Mouse (Mus musculus) kidney, adult 11 months (tissue): ENCODE data around the gene Cfap97d2.

Experiments used
- DNase-seq: peaks from one replicate; pipeline ENCODE4 v3.0.0; 2022

The Cfap97d2 gene

DNA sequence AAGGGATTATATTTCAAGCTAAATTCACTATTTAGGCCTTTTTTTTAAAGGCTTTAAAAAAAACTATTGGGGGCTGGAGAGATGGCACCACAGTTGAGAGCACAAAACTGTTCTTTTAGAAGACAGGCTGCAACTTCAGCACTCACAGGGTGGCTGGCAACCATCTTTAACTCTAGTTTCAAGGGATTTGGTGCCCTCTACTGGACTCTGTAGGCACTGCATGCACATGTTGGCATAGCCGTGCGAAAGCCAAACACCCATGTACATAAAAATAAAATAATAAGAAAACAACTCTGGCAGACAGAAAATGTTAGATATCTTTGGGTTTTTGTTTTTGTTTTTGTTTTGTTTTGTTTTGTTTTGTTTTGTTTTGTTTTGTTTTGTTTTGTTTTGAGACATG is 48.0 kb downstream of the Cfap97d2 start:
- peak; percentile 58 for DNase-seq

DNA sequence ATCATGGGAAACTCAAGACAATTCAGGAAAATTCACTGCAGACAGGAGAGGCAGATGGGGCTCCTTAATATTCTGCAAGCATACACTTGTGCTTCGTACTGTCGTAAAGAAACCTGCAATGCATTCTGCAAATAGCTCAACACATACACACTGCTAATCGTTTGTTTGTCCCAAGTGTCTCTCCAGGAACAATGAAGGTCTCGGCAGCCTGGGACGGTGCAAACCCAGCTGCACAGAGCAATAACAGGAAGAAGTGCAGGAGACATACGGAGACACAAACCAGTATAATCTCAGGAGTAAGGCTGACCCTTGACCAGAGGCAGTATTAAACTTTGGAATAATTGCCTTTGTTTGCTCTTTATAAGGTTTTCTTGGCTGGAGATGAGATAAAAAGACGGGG is 50.8 kb downstream of the Cfap97d2 start:
- no peak for DNase-seq

DNA sequence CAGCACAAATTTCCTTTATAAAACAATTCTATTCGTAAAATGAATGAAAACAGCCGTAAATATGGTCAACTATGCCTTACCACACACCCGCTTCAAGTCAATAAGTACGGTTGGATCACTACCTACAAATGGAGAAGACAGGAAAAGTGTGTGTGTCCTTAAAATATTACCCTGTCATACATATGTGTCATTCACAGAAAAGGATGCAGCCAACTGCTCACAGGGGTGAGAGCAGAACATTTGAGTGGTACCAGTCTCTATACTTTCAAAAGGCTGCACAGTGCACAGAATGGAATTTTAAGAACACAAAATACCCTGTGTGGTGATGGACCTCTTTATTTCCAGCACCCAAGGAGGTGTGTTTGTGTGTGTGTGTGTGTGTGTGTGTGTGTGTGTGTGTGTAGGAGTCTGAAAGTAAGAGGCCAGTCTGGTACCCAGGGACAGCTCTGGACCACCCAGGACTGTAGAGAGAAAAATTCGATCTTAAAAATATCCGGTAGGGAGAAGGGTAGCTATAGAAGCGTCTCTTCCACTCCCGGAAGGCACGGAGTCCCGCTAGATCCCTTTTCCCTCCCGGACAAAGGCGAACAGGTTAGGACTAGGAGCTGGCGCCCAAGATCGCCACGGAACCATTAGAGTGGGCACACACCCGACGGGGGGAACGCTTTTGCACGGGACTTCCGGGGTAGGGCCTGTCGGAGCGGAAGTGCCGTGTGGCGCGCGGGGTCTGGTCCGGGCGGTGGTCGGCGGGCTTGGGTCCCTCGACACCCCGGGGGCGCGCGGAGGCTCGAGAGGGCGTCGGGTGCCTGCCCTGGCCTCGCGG is 51.5 kb downstream of the Cfap97d2 start, which contains the start of gene Cdc16:
Gene Cdc16 (plus strand): TSS at position 695 of the 823 bp plus-strand sequence.
- DNase-seq, result peak; percentile 83

DNA sequence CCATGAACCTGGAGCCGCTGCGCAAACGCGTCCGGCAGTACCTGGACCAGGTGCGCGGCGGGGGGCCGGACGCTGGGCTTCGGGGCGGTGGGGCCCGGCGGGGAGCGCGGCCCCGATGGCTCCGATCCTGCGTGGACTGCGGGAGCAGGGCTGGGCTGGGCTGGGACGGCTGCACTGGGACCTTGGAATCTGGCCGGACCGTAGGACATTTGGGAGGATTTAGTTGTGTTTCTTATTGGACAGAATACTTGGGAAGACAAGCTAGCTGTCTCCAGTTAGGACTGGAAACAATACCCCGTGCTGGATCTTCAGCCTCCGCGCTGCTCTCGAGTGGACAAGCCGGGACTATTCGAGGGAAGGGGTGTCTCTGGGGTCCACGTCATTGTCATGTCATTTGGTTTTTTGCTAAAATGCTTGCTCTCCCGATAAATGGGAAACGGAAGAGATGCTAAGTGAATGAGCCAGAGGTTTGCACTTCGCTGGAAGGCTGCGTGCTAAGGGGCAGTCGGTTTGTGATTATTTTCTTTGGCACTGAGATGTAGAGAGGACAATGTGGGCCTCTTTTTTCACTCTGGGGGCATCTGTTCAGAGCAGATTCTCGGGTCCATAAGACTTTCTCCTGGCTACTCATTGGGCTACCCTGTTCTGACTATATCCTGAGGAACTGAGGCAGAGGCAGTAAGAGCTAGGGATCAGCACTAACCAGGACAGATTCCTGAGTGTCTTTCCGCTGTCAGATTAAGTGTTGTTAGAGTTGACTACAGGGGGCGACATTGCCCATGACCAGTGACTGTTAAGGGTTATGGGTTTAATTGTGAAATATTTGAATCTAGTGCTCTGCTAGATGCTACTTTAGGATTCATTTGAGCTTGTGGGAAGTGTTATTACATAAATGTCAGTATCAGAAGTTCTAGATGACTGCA is 52.4 kb downstream of the Cfap97d2 start:
- DNase-seq, result peak; percentile 11

DNA sequence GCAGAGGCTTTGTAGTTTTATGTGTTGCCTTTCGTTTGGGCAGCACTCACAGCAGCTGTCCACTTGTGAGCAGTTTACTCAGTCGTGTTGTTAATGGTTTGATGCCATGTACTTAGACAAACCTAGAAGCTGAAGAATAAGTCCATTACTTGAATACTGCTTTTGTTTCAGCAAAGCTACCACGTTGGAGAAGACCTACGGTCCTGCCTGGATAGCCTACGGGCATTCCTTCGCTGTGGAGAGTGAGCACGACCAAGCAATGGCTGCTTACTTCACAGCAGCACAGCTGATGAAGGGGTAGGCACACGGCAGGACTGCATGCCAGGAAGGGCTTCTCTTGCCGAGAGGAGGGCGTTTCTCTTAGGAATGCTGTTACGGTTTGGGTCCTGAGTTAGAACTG is 63.5 kb downstream of the Cfap97d2 start:
- no peak for DNase-seq

DNA sequence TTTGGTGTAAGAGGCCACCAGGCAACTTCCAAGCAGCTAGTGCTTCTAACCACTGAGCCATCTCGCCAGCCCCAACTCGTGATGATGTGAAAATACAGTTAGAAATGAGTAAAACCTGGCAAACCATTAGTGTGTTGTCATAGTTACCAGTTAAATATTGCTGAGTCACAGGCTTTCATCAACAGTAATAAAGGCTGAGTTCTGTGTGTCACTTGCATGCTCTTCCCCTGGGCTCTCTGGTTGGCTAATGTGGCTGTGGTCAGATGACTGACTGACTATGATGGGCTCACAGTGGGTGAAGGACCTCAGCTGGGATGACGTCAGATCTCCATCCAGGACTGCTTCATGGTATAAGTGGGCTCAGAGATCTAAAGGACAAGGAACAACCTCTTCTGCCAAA is 74.8 kb downstream of the Cfap97d2 start:
- DNase-seq, result no peak

DNA sequence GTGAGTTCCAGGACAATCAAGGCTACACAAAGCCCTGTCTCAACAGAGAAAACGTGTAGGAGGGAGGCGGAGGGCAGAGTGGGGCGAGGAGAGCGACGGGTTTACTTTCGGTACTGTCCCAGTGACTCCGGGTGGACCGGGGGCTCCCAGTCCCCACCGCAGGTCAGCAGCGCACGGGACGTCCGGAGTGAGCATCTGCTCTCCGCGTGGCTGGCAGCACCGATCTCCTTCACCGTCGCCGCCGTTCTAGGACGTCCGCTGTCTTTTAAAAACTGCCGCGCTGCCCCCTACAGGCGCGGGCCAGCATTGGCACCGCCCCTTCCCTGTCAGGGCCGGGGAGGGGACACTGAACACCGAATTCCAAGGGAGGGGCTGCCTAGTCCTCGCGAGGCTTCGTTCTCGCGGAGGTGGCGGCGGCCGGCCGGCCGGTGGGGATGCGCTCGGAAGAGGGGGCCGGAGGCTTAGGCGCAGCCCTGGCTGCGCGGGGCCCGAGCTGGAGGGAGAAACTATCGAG is 79.6 kb downstream of the Cfap97d2 start, which contains the start of gene Upf3a:
Gene Upf3a (plus strand): TSS at position 366 of the 514 bp plus-strand sequence.
- DNase-seq, result peak; percentile 88

DNA sequence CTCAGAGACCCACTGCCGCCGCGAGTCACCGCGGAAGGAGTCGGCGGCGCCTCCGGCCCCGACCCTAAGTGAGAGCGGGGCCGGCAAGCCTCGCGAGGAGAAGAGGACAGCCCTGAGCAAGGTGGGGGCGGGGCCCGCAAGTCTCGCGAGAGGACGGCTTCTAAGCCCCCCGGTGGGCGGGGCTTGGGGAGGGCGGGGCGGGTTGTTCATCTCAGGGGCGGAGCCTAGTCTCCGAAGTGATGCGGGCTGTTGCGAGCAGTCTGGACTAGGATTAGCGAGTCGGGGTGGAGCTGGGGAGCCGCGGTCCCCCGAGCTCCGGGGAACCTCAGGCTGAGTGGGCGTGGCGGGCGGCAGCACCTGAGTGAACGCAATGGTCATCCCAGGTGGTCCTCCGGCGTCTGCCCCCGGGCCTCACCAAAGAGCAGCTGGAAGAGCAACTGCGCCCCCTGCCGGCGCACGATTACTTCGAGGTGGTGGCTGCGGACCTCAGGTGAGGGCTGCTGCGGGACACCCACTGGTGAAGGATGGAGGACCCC is 80.1 kb downstream of the Cfap97d2 start:
- peak; percentile 90 for DNase-seq

DNA sequence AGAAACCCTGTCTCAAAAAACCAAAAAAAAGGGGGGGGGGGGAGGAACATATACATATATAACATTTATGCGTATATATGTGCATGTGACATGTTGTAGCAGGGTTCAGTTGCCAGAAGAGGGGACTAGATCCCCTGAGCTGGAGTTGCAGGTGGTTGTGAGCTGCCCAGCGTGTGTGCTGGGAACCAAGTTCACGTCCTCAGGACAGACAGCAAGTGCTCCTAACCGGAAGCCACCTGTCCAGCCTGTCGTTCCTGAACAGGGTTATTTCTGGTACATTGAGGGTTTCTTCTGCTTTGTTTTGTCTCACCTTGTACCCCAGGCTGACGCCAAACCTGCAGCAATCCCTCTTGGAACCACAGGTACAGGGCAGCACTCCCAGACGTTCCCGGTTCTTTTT is 83.9 kb downstream of the Cfap97d2 start:
- no peak for DNase-seq
